Mouse (Mus musculus): Measurements from ENCODE around the gene Epha8. TPM values are rescaled to one million over a fixed set of nuclear protein-coding genes. Genes with fewer than 3 reads are reported as not detected.

Epha8 gene
- polyA plus RNA-seq, 1 experiment from 2014 or later: 0.21 TPM

Other genes with a start within 250 kb of the Epha8 start
- gene Ephb2, start 120.8 kb downstream of the Epha8 start, polyA plus RNA-seq (2015; fragmentation: Nextera tagmentation; extraction: Ambion mirVana): 7.1 and 8.7 TPM in 2 replicates
- gene C1qb, start 70.6 kb downstream of the Epha8 start, polyA plus RNA-seq (2015; fragmentation: Nextera tagmentation; extraction: Ambion mirVana): 42.7 and 48.4 TPM in 2 replicates
- 20.2 and 21.3 TPM in 2 replicates for gene C1qc, start 63.8 kb downstream of the Epha8 start, polyA plus RNA-seq (2015; fragmentation: Nextera tagmentation; extraction: Ambion mirVana)
- 19.9 and 24.3 TPM in 2 replicates for gene C1qa, start 58.0 kb downstream of the Epha8 start, polyA plus RNA-seq (2015; fragmentation: Nextera tagmentation; extraction: Ambion mirVana)
- 4.1 and 4.6 TPM in 2 replicates for gene Zbtb40, start 92.0 kb upstream of the Epha8 start, polyA plus RNA-seq (2015; fragmentation: Nextera tagmentation; extraction: Ambion mirVana)

Measured in kidney, embryonic 15.5 days (tissue).